Mouse (Mus musculus) layer of hippocampus, postnatal 36 days (tissue): Measurements from ENCODE around the gene Tatdn2. TPM values are rescaled to one million over a fixed set of nuclear protein-coding genes. Genes with fewer than 3 reads are reported as not detected.

ENCODE experiments used
- DNase-seq, 2 experiments: peaks; one replicate each; pipeline ENCODE4 v3.0.0; 2022
- microRNA-seq, 2 experiments: library from miRNA; unstranded; fragments of <30 nt; microRNA quantifications; one replicate each; pipeline ENCODE4 v1.2.0; 2021
- total RNA-seq, 2 experiments: library from RNA; stranded (reverse); gene quantifications; 2 replicates each; pipeline ENCODE4 v1.2.3; 2021

Tatdn2 gene
- total RNA-seq, 2 experiments from 2014 or later, result 52.5 to 60.7 TPM

GRCm38 (mm10) chr6:113714276-113714675 lies 17.4 kb downstream of the Tatdn2 start:
- no peak for DNase-seq

- DNase-seq, result no peak
Observed at GRCm38 (mm10) chr6:113714797-113715196, 17.9 kb downstream of the Tatdn2 start.

DNA sequence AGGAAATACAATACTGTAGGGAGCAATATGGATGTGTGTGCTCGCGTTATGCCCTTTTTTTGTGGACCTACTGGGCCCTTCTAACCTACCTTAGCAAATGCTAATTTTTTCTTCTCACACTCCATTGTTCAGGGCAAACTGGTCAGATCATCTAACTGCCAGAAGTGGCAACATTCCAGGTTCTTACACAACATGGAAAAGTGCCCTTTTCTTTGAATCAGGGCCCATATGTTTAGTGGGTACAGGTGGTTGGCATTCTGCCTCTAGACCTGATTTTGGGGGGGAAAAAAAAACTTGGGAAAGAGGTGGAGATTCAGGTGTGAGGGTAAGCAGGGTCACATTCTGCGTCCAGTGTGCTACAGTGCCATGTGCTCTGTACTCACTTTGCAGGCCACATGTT lies 20.7 kb downstream of the Tatdn2 start:
- no peak for DNase-seq

DNA sequence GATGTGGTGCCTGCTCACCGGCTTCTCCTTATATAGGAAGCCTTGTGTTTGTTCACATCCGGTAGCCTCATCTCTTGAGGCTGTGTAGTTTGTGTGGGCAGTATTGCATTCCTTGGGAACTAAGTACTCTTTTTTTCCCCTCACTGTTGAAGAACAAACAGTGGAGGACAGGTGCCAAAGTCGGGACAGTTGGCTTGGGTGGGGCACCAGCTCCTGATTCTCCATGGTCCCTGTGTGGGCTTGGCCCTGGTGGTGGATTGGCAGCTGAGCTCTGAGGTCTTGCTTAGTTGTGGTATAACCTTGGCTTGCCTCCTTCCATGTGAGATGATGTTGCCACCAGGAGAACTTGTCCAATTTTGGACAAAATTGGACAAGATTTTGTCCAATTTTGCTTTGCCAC lies 23.0 kb downstream of the Tatdn2 start, which contains the start of gene Ghrl:
Gene Ghrl, minus strand, starts transcription at position 3 of the 400 bp plus-strand sequence.
- no peak for DNase-seq

DNA sequence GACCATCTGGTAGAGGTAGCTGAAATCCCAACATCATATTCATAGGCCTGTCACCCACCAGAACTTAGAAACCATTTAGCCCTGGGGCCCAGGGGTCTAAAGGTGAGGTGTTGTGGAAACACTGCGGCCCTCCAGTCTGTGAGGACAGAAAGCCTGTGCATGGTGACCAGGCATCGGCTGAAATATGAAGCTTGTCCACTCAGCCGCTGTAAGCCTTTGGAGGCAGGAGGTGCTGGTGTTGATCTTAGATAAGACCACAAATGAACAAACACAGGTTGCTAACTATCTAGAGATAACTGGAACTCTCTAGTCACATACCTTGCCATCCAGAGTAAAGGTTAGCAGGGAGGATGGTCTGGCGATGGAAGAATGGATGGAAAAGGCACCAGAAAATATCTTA lies 24.2 kb downstream of the Tatdn2 start:
- DNase-seq, result no peak

GRCm38 (mm10) chr6:113728181-113728580 lies 31.3 kb downstream of the Tatdn2 start:
- DNase-seq, result no peak

DNA sequence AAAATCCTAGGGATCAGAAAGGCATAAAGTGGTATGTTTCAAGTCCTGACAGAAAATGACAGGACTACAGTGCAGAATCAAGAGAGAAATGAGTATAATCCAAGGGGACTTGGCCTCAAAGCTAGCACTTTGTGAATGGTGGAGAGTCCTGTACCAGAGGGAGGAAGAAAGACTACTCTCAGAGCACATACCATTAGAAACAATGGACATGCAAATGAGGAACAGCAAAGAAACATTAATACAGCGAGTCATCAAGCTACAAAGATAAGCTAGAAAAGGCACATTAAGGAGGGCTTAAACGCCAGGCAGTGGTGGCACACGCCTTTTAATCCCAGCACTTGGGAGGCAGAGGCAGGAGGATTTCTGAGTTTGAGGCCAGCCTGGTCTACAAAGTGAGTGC lies 34.4 kb downstream of the Tatdn2 start:
- no peak for DNase-seq

DNA sequence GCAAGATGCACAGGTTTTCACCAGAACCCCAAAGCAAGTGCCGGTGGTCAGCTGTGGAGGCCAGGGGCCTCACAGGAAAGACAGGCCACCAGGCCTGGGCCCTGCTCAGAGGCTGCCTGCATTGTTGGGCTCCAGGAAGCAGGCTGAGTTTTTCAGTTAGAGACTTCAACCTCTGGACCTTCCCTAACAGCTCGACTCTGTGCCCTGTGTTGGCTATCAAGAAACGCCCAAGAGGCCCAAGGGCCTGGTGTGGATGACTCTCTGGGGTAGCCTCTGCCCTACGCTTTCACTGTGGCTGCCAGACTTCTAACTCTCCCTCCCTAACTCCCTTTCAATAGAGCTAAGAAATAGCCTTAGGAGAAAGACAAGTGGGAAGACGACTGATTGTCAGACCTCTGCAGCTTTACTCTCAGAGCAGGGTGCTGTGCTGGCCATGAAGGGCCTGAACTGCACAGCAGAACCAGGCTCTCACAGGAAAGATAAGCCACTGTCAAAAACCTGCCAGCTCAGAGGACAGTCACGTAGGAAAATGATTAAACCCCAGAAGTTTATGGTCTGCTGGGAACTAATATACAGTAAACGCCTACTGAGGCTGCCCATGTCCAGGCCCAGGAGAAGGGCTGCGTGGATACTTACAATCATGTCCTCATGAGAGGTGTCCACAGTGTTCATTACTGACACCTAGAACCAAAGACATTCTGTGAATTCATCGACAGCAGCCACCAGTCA lies 40.6 kb downstream of the Tatdn2 start:
- no peak for DNase-seq

DNA sequence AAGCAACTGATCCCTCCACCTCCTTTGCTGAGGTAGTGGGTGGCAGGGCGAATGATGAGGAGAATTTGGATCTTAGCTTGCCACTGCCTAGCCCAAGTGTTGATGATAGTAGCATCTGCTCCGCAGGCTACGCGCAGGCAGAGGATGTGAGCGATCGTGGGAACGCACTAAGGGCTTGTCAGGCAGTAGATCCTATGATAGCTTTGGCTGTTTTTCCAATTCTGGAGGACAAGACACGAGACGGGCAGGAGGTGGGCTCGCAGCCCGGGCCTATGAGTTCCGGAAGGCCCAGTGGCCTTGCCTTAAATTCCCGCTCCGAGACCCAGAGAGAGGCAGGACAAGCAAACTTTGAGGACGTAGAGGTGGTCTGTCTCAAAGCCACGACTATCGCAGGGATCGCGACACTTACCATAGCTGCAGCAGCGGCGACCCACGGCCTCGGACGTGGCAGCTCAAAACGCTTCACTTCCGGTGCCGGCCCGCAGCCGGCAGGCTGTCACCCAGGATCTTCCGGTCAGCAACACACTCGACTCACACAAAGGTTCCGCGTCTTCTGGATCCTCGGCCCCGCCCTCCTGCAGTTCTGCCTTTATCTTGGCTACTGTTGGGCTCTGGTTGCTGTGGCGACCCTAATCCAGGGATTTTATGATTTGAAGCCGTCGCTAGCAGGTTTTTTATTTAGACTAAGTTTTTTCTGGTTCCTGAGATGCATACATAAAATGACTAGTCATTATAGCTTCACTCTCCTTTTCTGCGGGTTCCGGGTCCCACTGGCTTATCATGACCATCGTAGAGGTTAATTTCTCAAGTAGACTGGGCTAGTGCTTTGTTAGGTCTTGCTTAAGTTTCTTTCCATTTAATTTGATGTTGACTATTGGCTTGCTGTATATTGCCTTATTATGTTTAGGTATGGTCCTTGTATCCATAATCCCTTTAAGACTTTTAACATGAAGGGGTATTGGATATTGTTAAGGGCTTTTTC lies 43.7 kb downstream of the Tatdn2 start, which contains the start of gene Sec13:
Gene Sec13, minus strand, starts transcription at position 508 of the 982 bp plus-strand sequence.
- peak; percentile 88 for DNase-seq

- DNase-seq, result no peak
Observed at GRCm38 (mm10) chr6:113741425-113741824, 44.6 kb downstream of the Tatdn2 start.

DNA sequence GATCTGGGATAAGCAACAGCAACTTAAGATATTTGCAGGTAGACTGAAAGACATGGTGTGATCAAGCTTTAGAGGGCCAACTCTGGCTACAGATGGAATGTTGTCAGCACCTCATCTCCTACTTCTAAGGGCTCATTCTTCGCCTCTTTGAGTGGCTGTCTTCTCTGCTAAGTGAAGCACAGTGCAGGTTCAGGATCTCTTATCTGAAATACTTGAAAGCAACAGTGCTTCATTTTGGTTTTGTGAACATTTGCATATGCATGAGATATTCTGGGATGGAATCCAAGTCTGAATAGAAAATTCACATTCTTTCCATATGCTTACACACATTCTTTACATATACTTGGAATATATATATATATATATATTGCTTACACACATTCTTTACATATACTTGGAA lies 45.5 kb downstream of the Tatdn2 start:
- DNase-seq, result no peak

GRCm38 (mm10) chr6:113743111-113743510 lies 46.3 kb downstream of the Tatdn2 start:
- DNase-seq, result no peak

GRCm38 (mm10) chr6:113745117-113745516 lies 48.3 kb downstream of the Tatdn2 start:
- no peak for DNase-seq

DNA sequence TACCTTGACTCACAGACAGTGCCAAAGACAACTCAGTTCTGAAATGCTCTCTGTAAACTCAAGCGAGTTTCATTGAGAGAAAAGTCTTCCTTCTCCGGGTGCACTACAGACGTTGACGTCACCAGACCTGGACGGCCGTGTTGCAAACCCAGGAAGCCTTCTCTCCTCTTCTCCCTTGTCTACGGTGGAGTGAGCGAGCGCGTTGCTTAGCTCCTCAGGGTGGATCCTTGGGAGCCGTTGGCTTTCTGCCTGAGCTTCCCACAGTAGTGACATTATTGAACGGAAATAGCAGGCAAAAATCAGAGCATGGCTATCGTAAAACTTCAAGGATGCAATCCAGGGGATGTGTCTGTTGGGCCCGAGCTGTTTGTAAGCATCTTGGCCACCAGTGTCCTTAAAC lies 50.4 kb downstream of the Tatdn2 start:
- no peak for DNase-seq

DNA sequence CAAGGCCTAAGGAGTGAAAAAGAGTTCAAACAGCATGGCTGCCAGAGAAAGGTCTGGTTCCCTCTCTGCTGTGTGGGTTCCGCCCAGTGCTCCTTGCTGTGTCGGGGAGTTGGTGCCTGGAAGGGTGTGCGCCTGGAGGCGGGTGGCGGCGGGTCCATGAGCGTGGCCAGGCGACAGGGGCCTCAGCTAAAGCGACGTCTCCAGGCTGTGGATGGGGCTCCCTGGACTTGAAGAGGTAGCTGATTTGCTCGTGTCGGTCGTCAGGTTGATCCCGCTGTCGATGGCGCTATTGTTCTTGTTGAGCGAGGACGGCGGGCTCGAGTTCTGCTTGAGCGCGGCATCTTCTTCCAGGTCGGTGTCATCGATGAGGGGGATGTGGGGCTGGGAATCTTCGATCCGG lies 51.5 kb downstream of the Tatdn2 start:
- no peak for DNase-seq

- DNase-seq, result no peak
Observed at GRCm38 (mm10) chr6:113749119-113749685, 52.4 kb downstream of the Tatdn2 start.

Small RNAs within 50 kb of the gene (microRNA-seq; reads per million reads assigned to microRNA genes)
- 0.60 to 1.9 reads per million in 2 experiments for gene Mir7042

Other genes with a start within 250 kb of the Tatdn2 start
- under 1 TPM; 0.25 to 0.27 TPM for gene Il17re, start 238.6 kb upstream of the Tatdn2 start, total RNA-seq
- gene Il17rc, start 225.6 kb upstream of the Tatdn2 start, total RNA-seq, result 1 to 10 TPM; 6.4 to 9.7 TPM
- gene Creld1, start 213.8 kb upstream of the Tatdn2 start, total RNA-seq, result 100 to 1,000 TPM; 122 to 133 TPM
- gene Prrt3, start 195.1 kb upstream of the Tatdn2 start, total RNA-seq, result 10 to 100 TPM; 52.8 to 54.1 TPM
- 10 to 100 TPM; 75.1 to 82.0 TPM for gene Emc3, start 165.4 kb upstream of the Tatdn2 start, total RNA-seq
- 1 to 10 TPM; 1.9 to 2.5 TPM for gene Fancd2, start 165.4 kb upstream of the Tatdn2 start, total RNA-seq
- gene Fancd2os, start 96.3 kb upstream of the Tatdn2 start, total RNA-seq, result under 1 TPM; 0.28 to 0.50 TPM
- gene Brk1, start 92.3 kb upstream of the Tatdn2 start, total RNA-seq, result 100 to 1,000 TPM; 224 to 232 TPM
- gene Vhl, start 73.1 kb upstream of the Tatdn2 start, total RNA-seq, result 10 to 100 TPM; 50.8 to 50.9 TPM
- gene Irak2, start 58.6 kb upstream of the Tatdn2 start, total RNA-seq, result 10 to 100 TPM; 15.3 to 24.8 TPM
- not detected for gene Ghrl, start 22.8 kb downstream of the Tatdn2 start, total RNA-seq
- gene Sec13, start 43.7 kb downstream of the Tatdn2 start, total RNA-seq, result 10 to 100 TPM; 70.8 to 74.3 TPM